Mouse (Mus musculus): ENCODE measurements around the gene Neil1. TPM values are rescaled to one million over a fixed set of nuclear protein-coding genes. Genes with fewer than 3 reads are reported as not detected.

Neil1 gene
- polyA plus RNA-seq (2014; fragmentation: Illumina TruSeq; extraction: RNeasy Lipid Tissue Mini Kit (QIAGEN cat#74804); ENCODE audit: low read depth, low replicate concordance): 0.93 TPM

GRCm38 (mm10) chr9:57148144-57148878, at the start of gene Neil1:
Gene Neil1, minus strand, starts transcription at chr9:57148305.

GRCm38 (mm10) chr9:57158013-57158470, 9.9 kb upstream of the Neil1 start, which contains the start of gene Commd4:
Gene Commd4, minus strand, starts transcription at chr9:57158331.

GRCm38 (mm10) chr9:57130577-57131433, 17.3 kb downstream of the Neil1 start, which contains the start of gene Man2c1:
Gene Man2c1, plus strand, starts transcription at chr9:57130690.

Other genes with a start within 250 kb of the Neil1 start
- 3.6 TPM for gene Snx33, start 219.9 kb downstream of the Neil1 start, polyA plus RNA-seq (2014; fragmentation: Illumina TruSeq; extraction: RNeasy Lipid Tissue Mini Kit (QIAGEN cat#74804); ENCODE audit: low read depth, low replicate concordance)
- 51.7 TPM for gene Imp3, start 210.8 kb downstream of the Neil1 start, polyA plus RNA-seq (2014; fragmentation: Illumina TruSeq; extraction: RNeasy Lipid Tissue Mini Kit (QIAGEN cat#74804); ENCODE audit: low read depth, low replicate concordance)
- gene Snupn, start 197.4 kb downstream of the Neil1 start, polyA plus RNA-seq (2014; fragmentation: Illumina TruSeq; extraction: RNeasy Lipid Tissue Mini Kit (QIAGEN cat#74804); ENCODE audit: low read depth, low replicate concordance): 20.1 TPM
- 69.1 TPM for gene Ptpn9, start 153.4 kb downstream of the Neil1 start, polyA plus RNA-seq (2014; fragmentation: Illumina TruSeq; extraction: RNeasy Lipid Tissue Mini Kit (QIAGEN cat#74804); ENCODE audit: low read depth, low replicate concordance)
- 33.1 TPM for gene Sin3a, start 76.3 kb downstream of the Neil1 start, polyA plus RNA-seq (2014; fragmentation: Illumina TruSeq; extraction: RNeasy Lipid Tissue Mini Kit (QIAGEN cat#74804); ENCODE audit: low read depth, low replicate concordance)
- 15.5 TPM for gene Man2c1, start 17.6 kb downstream of the Neil1 start, polyA plus RNA-seq (2014; fragmentation: Illumina TruSeq; extraction: RNeasy Lipid Tissue Mini Kit (QIAGEN cat#74804); ENCODE audit: low read depth, low replicate concordance)
- 10.6 TPM for gene Commd4, start 10.0 kb upstream of the Neil1 start, polyA plus RNA-seq (2014; fragmentation: Illumina TruSeq; extraction: RNeasy Lipid Tissue Mini Kit (QIAGEN cat#74804); ENCODE audit: low read depth, low replicate concordance)
- not detected for gene Trcg1, start 88.3 kb upstream of the Neil1 start, polyA plus RNA-seq (2014; fragmentation: Illumina TruSeq; extraction: RNeasy Lipid Tissue Mini Kit (QIAGEN cat#74804); ENCODE audit: low read depth, low replicate concordance)
- gene 1700017B05Rik, start 114.3 kb upstream of the Neil1 start, polyA plus RNA-seq (2014; fragmentation: Illumina TruSeq; extraction: RNeasy Lipid Tissue Mini Kit (QIAGEN cat#74804); ENCODE audit: low read depth, low replicate concordance): 3.0 TPM